Mouse (Mus musculus) stomach, postnatal 0 days (tissue): ENCODE results near the gene Kif11. TPM values are rescaled to one million over a fixed set of nuclear protein-coding genes. Genes with fewer than 3 reads are reported as not detected.

ENCODE experiments used
- ATAC-seq: fragments of 200-750 bp; cut with Nextera tagmentation; 2 replicates; pipeline ENCODE4 v1.8.0; 2017; ENCODE audit not compliant: low FRiP score, low TSS enrichment
- DNase-seq: peaks from one replicate; pipeline ENCODE4 v3.0.0-alpha.2; 2016; ENCODE audit warnings: low spot score
- H3K27ac ChIP-seq: fragments of 300-500 bp; sonication (generic); replicated peaks from 2 replicates; pipeline ENCODE4 v1.5.1; 2014; ENCODE audit warnings: mild to moderate bottlenecking, control low read depth
- H3K27me3 ChIP-seq: fragments of 300-500 bp; sonication (generic); 2 replicates; pipeline ENCODE4 v1.6.1; 2014; ENCODE audit warnings: low read length; ENCODE audit not compliant: control insufficient read depth, insufficient read depth
- H3K36me3 ChIP-seq: fragments of 300-500 bp; sonication (generic); 2 replicates; pipeline ENCODE4 v1.6.1; 2014; ENCODE audit warnings: low read length, mixed read lengths; ENCODE audit not compliant: control insufficient read depth, insufficient read depth
- H3K4me1 ChIP-seq: fragments of 300-500 bp; sonication (generic); replicated peaks from 2 replicates; pipeline ENCODE4 v1.6.1; 2014; ENCODE audit warnings: antibody characterized with exemption; ENCODE audit not compliant: control insufficient read depth, insufficient read depth
- H3K4me2 ChIP-seq: fragments of 300-500 bp; sonication (generic); replicated peaks from 2 replicates; pipeline ENCODE4 v1.6.1; 2014; ENCODE audit warnings: low read depth, mild to moderate bottlenecking, control low read depth, moderate library complexity
- H3K4me3 ChIP-seq: fragments of 300-500 bp; sonication (generic); 2 replicates; pipeline ENCODE4 v1.5.1; 2014; ENCODE audit warnings: low read depth, low read length, control low read depth
- H3K9ac ChIP-seq: fragments of 300-500 bp; sonication (generic); 2 replicates; pipeline ENCODE4 v1.6.1; 2014; ENCODE audit warnings: mild to moderate bottlenecking, low read length, control low read depth, mixed read lengths
- H3K9me3 ChIP-seq: fragments of 300-500 bp; sonication (generic); 2 replicates; pipeline ENCODE4 v1.6.1; 2016; ENCODE audit warnings: low read length; ENCODE audit not compliant: control insufficient read depth
- CTCF ChIP-seq: IDR thresholded peaks from 2 replicates; pipeline ENCODE4 v1.5.1; 2016; ENCODE audit warnings: antibody characterized with exemption, low read depth, mild to moderate bottlenecking, moderate library complexity
- EP300 ChIP-seq: optimal IDR thresholded peaks from 2 replicates; pipeline ENCODE3; 2016; ENCODE audit warnings: antibody characterized with exemption
- WGBS: fragments of 180-500 bp; shearing (Covaris S2); extraction: QIAGEN DNeasy Blood & Tissue Kit; methylation state at CpG from one replicate; pipeline ENCODE4 v1.1.7; 2014; 5-methylcytosine and 5-hydroxymethylcytosine counted together
- polyA plus RNA-seq: library from polyadenylated mRNA; unstranded; fragments of >200 nt; fragmentation: Nextera tagmentation; extraction: Ambion mirVana; gene quantifications from 2 replicates; pipeline ENCODE4 v1.2.1, GENCODE M21; 2015

Gene Kif11
- polyA plus RNA-seq, 1 experiment from 2014 or later, result 10.3 TPM

DNA sequence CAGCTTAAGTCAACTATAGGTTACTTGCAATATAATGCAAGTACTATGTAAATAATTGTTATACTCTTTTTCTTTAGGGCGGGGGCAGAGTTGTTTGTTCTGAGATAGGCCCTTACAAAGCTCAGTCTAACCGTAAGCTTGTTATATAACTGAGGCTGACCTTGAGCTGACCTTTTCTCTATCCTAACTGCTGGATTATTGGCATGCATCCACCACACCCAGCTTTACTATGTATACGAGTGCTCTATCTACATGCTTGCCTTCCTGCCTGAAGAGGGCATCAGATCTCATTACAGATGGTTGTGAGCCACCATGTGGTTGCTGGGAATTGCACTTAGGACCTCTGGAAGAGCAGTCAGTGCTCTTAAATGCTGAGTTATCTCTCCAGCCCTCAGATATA is 9.9 kb downstream of the Kif11 start:
- no peak for ATAC-seq
- TF ChIP-seq CTCF (peak; percentile 35), EP300 (no peak)
- Histone ChIP-seq H3K27ac (no peak overlapping the region), H3K9me3 (no peaks in the 10 kb centered on the region), H3K4me1 (no peaks in the 10 kb centered on the region), H3K36me3 (no peaks in the 10 kb centered on the region), H3K4me3 (no peak overlapping the region), H3K9ac (no peak overlapping the region), H3K4me2 (no peak overlapping the region), H3K27me3 (no peaks in the 10 kb centered on the region)
- WGBS, result 38% methylated on average over 3 of the region's 3 CpGs
- no peak for DNase-seq

DNA sequence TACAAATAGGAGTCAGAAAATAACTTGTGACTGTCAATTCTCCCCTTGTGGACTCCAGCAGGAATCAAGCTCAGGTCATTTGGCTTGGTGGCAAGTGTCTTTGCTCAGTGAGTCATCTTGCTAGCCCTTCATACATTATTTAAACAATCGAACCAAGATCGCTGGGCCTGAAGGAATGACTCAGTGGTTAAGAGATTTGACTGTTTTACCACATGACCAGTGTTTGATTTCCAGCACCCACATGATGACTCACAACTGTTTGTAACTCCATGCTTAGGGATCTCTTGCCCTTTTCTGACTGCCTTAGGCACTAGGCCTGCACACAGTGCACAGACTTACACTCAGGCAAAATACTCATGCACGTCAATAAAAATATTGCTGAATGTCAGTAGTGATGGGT is 15.7 kb downstream of the Kif11 start:
- Histone ChIP-seq H3K27me3 (no peaks in the 10 kb centered on the region), H3K4me2 (no peak overlapping the region), H3K27ac (no peak overlapping the region), H3K36me3 (no peaks in the 10 kb centered on the region), H3K9ac (no peak overlapping the region), H3K4me1 (no peaks in the 10 kb centered on the region), H3K9me3 (no peaks in the 10 kb centered on the region), H3K4me3 (no peak overlapping the region)
- TF ChIP-seq CTCF (no peak), EP300 (no peak)
- ATAC-seq (peak; percentile 82), DNase-seq (peak; percentile 19)
- 81% methylated on average over 3 of the region's 3 CpGs for WGBS

DNA sequence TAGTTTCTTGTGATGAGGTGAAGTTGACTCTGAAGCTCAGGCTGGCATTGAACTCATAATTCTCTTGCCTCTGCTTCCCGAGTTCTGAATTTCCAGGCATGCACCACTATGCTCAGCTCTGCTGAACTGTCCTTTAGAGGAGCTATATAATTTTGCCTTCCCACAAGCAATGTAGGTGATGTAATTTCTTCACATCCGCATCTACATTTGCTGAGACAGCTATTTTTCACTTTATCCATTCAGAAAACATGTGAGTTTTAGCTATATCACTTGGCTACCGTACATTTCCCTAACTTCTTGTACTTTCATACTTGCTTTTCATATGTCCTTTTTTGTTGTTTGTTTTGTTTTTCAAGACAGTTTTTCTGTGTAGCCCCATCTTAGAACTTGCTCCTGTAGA is 20.1 kb downstream of the Kif11 start:
- H3K27ac ChIP-seq, result no peak overlapping the region
- no peak for DNase-seq
- no peak overlapping the region for H3K9ac ChIP-seq
- no peak overlapping the region for H3K4me2 ChIP-seq
- no peak overlapping the region for H3K4me3 ChIP-seq
- H3K27me3 ChIP-seq, result no peaks in the 10 kb centered on the region
- H3K4me1 ChIP-seq, result no peaks in the 10 kb centered on the region
- ATAC-seq, result no peak
- H3K36me3 ChIP-seq, result no peaks in the 10 kb centered on the region
- WGBS, result 95% methylated on average over 3 of the region's 3 CpGs
- H3K9me3 ChIP-seq, result no peaks in the 10 kb centered on the region
- TF ChIP-seq EP300 (no peak), CTCF (no peak)

DNA sequence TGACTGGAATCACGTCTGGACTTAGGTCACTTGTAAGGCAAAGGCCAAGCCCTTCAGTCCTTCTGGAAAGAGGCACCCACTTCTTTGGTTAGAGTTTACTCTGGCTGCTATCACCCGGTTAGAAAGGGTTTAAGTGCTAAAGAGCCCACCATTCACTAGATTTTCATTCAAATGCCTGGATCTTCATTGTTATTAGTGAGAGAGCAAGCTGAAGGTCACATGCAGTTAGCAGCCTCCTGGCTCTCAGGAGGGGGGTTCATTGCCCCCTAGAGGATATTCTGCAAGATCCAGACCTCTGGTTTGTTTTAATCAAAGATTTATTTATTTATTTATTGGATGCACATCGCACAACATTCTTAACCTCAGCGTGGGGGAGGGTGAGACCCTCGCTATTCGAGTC is 24.7 kb downstream of the Kif11 start:
- Histone ChIP-seq H3K36me3 (peaks cover 6% of the 10 kb centered on the region), H3K4me3 (no peak overlapping the region), H3K27ac (no peak overlapping the region), H3K4me2 (no peak overlapping the region), H3K4me1 (no peaks in the 10 kb centered on the region), H3K9me3 (no peaks in the 10 kb centered on the region), H3K9ac (no peak overlapping the region), H3K27me3 (no peaks in the 10 kb centered on the region)
- TF ChIP-seq CTCF, result no peak
- TF ChIP-seq EP300, result no peak
- WGBS, result 86% methylated on average over 6 of the region's 6 CpGs
- ATAC-seq, result no peak
- no peak for DNase-seq

DNA sequence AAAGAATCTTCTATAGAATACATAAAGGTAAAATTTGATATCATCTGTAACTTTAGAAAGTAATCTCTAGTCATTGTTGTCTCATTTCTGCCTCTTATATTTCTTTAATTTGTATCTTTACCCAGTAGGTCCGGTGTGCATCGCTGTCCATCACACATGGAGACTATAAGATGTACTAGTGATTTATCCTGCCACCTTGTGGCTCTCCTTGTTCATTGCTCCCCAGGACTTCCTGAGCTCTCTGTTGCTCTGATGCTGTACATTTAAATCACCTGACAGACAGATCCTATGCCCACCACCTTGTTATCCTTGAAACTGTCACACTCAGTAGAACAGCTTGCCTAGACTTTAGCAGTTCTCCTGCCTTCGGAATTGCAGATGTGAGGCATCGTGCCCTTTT is 42.1 kb downstream of the Kif11 start:
- no peaks in the 10 kb centered on the region for H3K9me3 ChIP-seq
- no peak overlapping the region for H3K9ac ChIP-seq
- no peak overlapping the region for H3K4me2 ChIP-seq
- TF ChIP-seq EP300 (no peak), CTCF (peak; percentile 73)
- no peaks in the 10 kb centered on the region for H3K27me3 ChIP-seq
- no peaks in the 10 kb centered on the region for H3K4me1 ChIP-seq
- ATAC-seq (0 out of 2 replicates have a peak, but pooled peaks have one; percentile 38), DNase-seq (peak; percentile 34)
- WGBS, result 82% methylated on average over 4 of the region's 4 CpGs
- no peak overlapping the region for H3K27ac ChIP-seq
- H3K4me3 ChIP-seq, result no peak overlapping the region
- H3K36me3 ChIP-seq, result peaks cover 6% of the 10 kb centered on the region; the same call in 1 of the 2 replicates

DNA sequence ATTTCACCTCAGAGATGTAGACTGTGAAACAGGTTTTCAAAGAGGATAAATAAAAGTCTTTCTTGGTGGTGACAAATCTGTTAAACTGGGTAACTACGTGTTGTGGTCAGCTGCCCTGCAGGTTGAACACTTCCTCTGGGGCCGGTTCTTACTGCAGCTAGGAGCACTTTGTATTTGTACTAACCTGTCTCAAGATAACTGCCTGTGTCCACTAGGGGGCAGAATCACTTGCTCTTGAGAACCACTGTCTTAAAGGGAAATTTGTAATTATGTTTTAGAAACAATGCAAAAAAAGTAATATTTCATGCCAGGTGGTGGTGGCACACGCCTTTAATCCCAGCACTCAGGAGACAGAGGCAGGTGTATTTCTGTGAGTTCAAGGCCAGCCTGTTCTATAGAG is 43.4 kb downstream of the Kif11 start:
- no peak for TF ChIP-seq EP300
- peak; percentile 80 for TF ChIP-seq CTCF
- H3K27me3 ChIP-seq, result no peaks in the 10 kb centered on the region
- ATAC-seq, result 0 out of 2 replicates have a peak, but pooled peaks have one; percentile 53
- H3K9me3 ChIP-seq, result no peaks in the 10 kb centered on the region
- WGBS, result 30% methylated on average over 3 of the region's 3 CpGs
- no peaks in the 10 kb centered on the region for H3K4me1 ChIP-seq
- peak; percentile 55 for DNase-seq
- no peak overlapping the region for H3K9ac ChIP-seq
- no peak overlapping the region for H3K27ac ChIP-seq
- H3K4me3 ChIP-seq, result no peak overlapping the region
- H3K36me3 ChIP-seq, result peaks cover 6% of the 10 kb centered on the region; the same call in 1 of the 2 replicates
- H3K4me2 ChIP-seq, result no peak overlapping the region
